Mouse (Mus musculus) midbrain, embryonic 16.5 days (tissue): ENCODE measurements around the gene Adcy7. TPM values are rescaled to one million over a fixed set of nuclear protein-coding genes. Genes with fewer than 3 reads are reported as not detected.

Source experiments
- ATAC-seq: fragments of 200-750 bp; cut with Nextera tagmentation; 2 replicates; pipeline ENCODE4 v1.8.0; 2017; ENCODE audit warnings: moderate TSS enrichment
- H3K27ac ChIP-seq: fragments of 300-500 bp; sonication (generic); 2 replicates; pipeline ENCODE4 v1.5.1; 2014; ENCODE audit warnings: mild to moderate bottlenecking, low read length, mixed read lengths
- H3K27me3 ChIP-seq: fragments of 300-500 bp; sonication (generic); 2 replicates; pipeline ENCODE4 v1.6.1; 2014; ENCODE audit warnings: low read depth, low read length, mixed read lengths; ENCODE audit not compliant: control insufficient read depth, insufficient read depth
- H3K36me3 ChIP-seq: fragments of 300-500 bp; sonication (generic); 2 replicates; pipeline ENCODE4 v1.6.1; 2014; ENCODE audit warnings: mild to moderate bottlenecking, low read length, moderate library complexity, mixed read lengths; ENCODE audit not compliant: control insufficient read depth, insufficient read depth
- H3K4me1 ChIP-seq: fragments of 300-500 bp; sonication (generic); 2 replicates; pipeline ENCODE4 v1.6.1; 2014; ENCODE audit warnings: mild to moderate bottlenecking, low read length, mixed read lengths; ENCODE audit not compliant: control insufficient read depth, insufficient read depth
- H3K4me2 ChIP-seq: fragments of 300-500 bp; sonication (generic); 2 replicates; pipeline ENCODE4 v1.6.1; 2014; ENCODE audit warnings: mild to moderate bottlenecking, low read length, mixed read lengths
- H3K4me3 ChIP-seq: fragments of 300-500 bp; sonication (generic); 2 replicates; pipeline ENCODE4 v1.5.1; 2014; ENCODE audit warnings: low read depth, mild to moderate bottlenecking, low read length, moderate library complexity, mixed read lengths
- H3K9ac ChIP-seq: fragments of 300-500 bp; sonication (generic); 2 replicates; pipeline ENCODE4 v1.6.1; 2014; ENCODE audit warnings: low read depth, low read length, mixed read lengths
- H3K9me3 ChIP-seq: fragments of 300-500 bp; sonication (generic); replicated peaks from 2 replicates; pipeline ENCODE4 v1.6.1; 2014; ENCODE audit warnings: mild to moderate bottlenecking, low read length, mixed read lengths; ENCODE audit not compliant: control insufficient read depth, poor library complexity, severe bottlenecking
- WGBS: fragments of 180-500 bp; shearing (Covaris S2); extraction: QIAGEN DNeasy Blood & Tissue Kit; methylation state at CpG from one replicate; pipeline ENCODE4 v1.1.7; 2014; 5-methylcytosine and 5-hydroxymethylcytosine counted together
- polyA plus RNA-seq: library from polyadenylated mRNA; unstranded; fragments of >200 nt; fragmentation: Nextera tagmentation; extraction: Ambion mirVana; gene quantifications from 2 replicates; pipeline ENCODE4 v1.2.1, GENCODE M21; 2015

The Adcy7 gene
- polyA plus RNA-seq, 1 experiment from 2014 or later = 6.6 TPM

DNA sequence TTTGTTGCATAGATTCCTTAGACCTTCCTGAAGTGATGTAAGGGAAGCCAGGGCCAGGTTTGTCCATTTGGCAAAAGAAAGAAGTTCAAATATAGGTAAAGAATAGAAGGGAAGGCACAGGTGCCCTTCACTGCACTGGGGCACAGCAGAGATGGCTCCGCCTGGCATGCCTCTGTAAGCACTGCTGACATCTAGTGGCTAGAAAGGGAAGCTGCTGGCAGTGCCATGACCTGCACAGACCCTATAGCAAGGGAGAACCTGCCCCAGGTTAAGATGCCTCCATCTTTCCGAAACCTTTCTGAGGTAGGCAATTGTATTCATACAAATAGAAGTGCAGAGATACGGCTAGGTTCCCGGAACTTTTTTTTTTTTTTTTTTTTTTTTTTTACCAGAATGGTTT, 27.9 kb upstream of the Adcy7 start:
- no peaks in the 10 kb centered on the region for H3K27me3 ChIP-seq
- H3K4me1 ChIP-seq = no peaks in the 10 kb centered on the region
- 81% methylated on average over 4 of the region's 4 CpGs for WGBS
- no peak overlapping the region for H3K4me2 ChIP-seq
- no peak for ATAC-seq
- no peak overlapping the region for H3K27ac ChIP-seq
- H3K9ac ChIP-seq = no peak overlapping the region
- peaks cover 7% of the 10 kb centered on the region for H3K36me3 ChIP-seq
- no peak overlapping the region for H3K4me3 ChIP-seq
- no peaks in the 10 kb centered on the region for H3K9me3 ChIP-seq

DNA sequence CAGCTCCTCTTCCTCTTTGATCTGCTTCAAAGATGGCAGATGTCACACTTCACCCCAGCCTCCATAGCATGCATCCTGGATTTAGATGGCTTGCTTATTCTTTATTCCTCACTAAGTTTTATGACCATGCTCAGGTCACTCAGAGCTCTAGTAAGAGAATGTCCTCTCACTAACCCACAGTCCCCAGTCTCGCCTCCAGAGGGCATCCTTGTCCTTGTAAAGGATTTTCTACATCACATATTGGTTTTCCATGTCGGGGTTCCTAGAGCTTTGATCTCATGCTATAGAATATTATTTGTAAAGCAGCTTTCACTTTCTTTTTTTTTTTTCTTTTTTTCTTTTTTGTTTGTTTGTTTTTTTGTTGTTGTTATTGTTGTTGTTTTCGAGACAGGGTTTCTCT, 19.4 kb upstream of the Adcy7 start:
- peaks cover 4% of the 10 kb centered on the region for H3K36me3 ChIP-seq
- no peak for ATAC-seq
- no peak overlapping the region for H3K4me2 ChIP-seq
- 74% methylated on average over 3 of the region's 3 CpGs for WGBS
- no peak overlapping the region for H3K27ac ChIP-seq
- no peak overlapping the region for H3K9ac ChIP-seq
- H3K9me3 ChIP-seq = no peaks in the 10 kb centered on the region
- H3K4me3 ChIP-seq = no peak overlapping the region
- no peaks in the 10 kb centered on the region for H3K27me3 ChIP-seq
- H3K4me1 ChIP-seq = no peaks in the 10 kb centered on the region

DNA sequence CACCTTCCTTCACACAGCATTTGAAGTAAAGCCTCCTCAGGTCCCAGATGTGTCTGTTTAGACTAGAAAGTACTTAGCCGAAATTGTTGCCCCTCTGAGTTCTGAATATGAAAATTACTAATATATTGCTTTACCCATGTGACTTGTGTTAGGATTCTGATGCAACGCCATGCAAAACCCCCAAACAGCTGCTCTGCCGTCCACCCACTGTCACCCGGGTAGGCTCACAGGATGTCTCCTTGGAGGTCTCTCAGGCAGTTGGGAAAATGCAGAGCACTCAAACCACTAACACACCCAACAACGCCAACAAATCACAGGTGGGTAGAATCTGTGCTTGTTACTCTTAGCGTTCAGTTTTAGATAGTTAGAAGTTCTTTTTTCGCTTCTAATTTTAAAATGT, 17.2 kb upstream of the Adcy7 start:
- Histone ChIP-seq H3K27ac (no peak overlapping the region), H3K36me3 (peaks cover 4% of the 10 kb centered on the region), H3K4me3 (no peak overlapping the region), H3K9ac (no peak overlapping the region), H3K4me2 (no peak overlapping the region), H3K9me3 (no peaks in the 10 kb centered on the region), H3K4me1 (no peaks in the 10 kb centered on the region), H3K27me3 (no peaks in the 10 kb centered on the region)
- no peak for ATAC-seq
- 92% methylated on average over 7 of the region's 7 CpGs for WGBS

DNA sequence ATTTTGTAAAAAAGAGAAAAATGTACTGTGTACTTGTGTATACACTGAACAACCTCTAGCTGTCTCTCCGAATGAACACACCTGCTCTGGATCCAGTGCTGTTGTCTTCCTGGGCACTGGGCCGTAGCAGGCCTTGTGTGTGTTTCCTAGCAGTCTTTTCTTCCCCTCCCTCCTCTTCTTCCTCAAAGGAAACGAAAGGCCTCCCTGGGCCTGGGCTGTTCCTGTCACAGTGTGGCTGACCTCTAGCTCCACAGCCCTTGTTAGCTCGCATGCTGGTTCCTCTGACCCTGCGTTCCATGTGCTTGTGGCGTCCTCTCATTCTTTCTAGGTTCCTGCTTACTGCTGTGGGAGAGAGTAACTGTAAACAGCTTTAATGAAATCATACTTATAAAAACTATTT, 14.2 kb upstream of the Adcy7 start:
- no peaks in the 10 kb centered on the region for H3K27me3 ChIP-seq
- no peak overlapping the region for H3K4me2 ChIP-seq
- H3K27ac ChIP-seq = no peak overlapping the region
- H3K9ac ChIP-seq = no peak overlapping the region
- no peaks in the 10 kb centered on the region for H3K4me1 ChIP-seq
- H3K36me3 ChIP-seq = 0 out of 2 replicates have a peak, but pooled peaks cover 2% of the 10 kb centered on the region
- WGBS = 46% methylated on average over 6 of the region's 6 CpGs
- H3K4me3 ChIP-seq = no peak overlapping the region
- H3K9me3 ChIP-seq = no peaks in the 10 kb centered on the region
- ATAC-seq = no peak

DNA sequence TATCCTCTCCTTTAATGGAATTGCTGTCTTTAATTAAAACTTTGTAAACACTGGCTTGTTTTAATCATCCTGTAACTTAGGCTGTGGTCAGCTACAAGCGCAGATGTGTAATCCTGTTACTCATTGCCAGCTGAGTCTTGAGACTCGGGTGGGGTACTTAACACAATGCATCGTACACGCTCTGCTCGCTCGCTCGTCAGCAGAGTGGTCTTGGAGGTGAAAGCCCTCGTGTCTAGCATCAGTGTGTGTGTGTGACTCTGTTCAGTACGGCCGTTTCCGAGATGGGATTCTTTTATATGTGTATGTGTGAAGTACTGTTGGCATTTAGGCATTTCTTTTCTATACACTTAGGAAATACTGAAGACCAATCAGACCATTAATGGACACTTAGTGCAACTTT, 13.7 kb upstream of the Adcy7 start:
- no peaks in the 10 kb centered on the region for H3K4me1 ChIP-seq
- no peak overlapping the region for H3K4me2 ChIP-seq
- H3K4me3 ChIP-seq = no peak overlapping the region
- no peaks in the 10 kb centered on the region for H3K27me3 ChIP-seq
- WGBS = 51% methylated on average over 11 of the region's 11 CpGs
- no peak overlapping the region for H3K9ac ChIP-seq
- no peak overlapping the region for H3K27ac ChIP-seq
- no peak for ATAC-seq
- H3K36me3 ChIP-seq = 0 out of 2 replicates have a peak, but pooled peaks cover 2% of the 10 kb centered on the region
- no peaks in the 10 kb centered on the region for H3K9me3 ChIP-seq

DNA sequence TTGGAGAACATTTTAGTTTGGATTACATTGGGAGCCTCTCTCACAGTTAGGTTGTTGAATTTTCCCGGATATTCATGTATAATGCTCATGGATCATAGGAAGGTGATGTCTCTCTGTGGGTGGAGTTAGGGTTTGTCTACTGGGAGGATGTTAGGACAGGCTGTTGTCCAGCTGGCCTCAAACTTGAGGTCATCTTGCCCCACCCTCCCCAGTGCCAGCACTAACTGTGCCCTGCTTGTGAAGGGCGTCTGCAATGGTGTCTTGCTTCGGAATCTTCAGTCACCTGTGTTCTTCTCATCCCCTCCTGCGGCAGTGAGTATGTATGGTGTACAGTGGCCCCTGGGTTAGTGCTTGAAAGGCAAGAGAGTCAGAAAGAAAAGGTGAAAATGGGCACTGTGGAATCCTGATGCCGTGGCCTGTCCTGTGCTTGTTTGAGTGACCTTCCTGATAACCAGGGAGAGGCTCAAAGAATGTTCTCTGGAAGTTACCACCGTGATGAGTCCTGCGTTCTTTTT, 11.7 kb upstream of the Adcy7 start:
- no peak for ATAC-seq
- Histone ChIP-seq H3K27me3 (no peaks in the 10 kb centered on the region), H3K4me2 (no peak overlapping the region), H3K4me3 (no peak overlapping the region), H3K4me1 (no peaks in the 10 kb centered on the region), H3K36me3 (no peaks in the 10 kb centered on the region), H3K9me3 (no peaks in the 10 kb centered on the region), H3K27ac (no peak overlapping the region), H3K9ac (no peak overlapping the region)
- 95% methylated on average over 7 of the region's 7 CpGs for WGBS

DNA sequence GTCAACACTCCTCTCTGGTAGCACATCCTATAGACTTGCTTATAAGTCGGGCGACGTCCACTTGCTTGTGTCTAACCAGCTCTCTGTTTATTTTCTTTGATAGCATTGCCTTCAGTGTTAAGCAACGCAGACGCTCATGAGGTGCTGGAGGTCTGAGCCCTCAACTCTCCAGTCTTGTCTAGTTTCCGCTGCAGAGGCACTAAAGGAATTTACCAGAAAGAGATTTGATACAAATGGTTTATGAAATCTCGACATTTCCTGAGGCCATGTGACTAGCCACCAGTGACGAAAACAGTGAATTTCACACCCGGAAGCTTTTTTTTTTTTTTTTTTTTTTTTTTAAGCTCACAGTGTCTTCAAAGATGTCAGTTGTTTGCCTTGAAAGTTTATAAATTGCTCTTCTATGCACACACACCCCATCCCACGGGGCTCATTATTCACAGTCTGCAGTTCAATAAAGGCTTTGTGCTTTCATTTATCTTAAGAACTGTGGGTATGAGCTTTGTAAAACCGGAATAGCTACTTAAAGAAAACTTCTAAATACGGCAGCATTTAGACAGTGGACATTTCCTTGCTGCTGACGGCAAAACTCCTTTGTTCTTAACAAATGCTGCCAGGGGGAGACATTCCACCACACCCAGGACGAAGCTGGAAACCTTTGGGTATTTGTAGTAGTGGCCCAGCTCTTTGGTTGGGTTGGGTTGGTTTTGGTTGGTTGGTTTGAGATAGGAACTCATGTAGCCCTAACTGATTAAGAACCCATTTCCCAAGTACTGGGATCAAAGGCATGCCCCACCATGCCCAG, 9.2 kb upstream of the Adcy7 start:
- Histone ChIP-seq H3K9ac (no peak overlapping the region), H3K4me1 (no peaks in the 10 kb centered on the region), H3K27me3 (no peaks in the 10 kb centered on the region), H3K9me3 (no peaks in the 10 kb centered on the region), H3K4me3 (no peak overlapping the region), H3K27ac (no peak overlapping the region), H3K4me2 (no peak overlapping the region), H3K36me3 (no peaks in the 10 kb centered on the region)
- no peak for ATAC-seq
- 49% methylated on average over 14 of the region's 14 CpGs for WGBS

DNA sequence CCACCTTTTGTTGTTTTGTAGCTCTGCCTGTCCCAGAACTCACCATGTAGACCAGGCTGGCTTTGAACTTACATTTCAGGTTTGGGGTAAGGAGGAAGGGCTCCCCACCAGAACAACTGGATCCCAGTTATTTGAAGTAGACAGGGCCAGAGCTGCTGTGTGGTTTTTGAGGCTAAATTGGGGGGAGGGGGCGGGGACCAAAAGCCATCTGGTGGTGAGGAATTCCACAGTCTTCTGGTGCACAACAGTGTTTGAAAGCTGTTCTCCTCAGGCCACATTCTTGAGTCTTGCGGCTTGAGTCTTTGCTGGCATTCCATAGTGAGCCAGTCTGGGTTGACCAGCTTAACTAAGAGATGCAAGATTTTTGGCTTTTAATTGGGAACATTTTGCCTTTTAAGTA, 6.7 kb upstream of the Adcy7 start:
- Histone ChIP-seq H3K4me1 (no peaks in the 10 kb centered on the region), H3K9me3 (no peaks in the 10 kb centered on the region), H3K9ac (no peak overlapping the region), H3K27me3 (no peaks in the 10 kb centered on the region; the same call in 1 of the 2 replicates), H3K27ac (no peak overlapping the region), H3K4me3 (no peak overlapping the region), H3K36me3 (no peaks in the 10 kb centered on the region), H3K4me2 (no peak overlapping the region)
- ATAC-seq = no peak
- WGBS = 13% methylated on average over 2 of the region's 2 CpGs

DNA sequence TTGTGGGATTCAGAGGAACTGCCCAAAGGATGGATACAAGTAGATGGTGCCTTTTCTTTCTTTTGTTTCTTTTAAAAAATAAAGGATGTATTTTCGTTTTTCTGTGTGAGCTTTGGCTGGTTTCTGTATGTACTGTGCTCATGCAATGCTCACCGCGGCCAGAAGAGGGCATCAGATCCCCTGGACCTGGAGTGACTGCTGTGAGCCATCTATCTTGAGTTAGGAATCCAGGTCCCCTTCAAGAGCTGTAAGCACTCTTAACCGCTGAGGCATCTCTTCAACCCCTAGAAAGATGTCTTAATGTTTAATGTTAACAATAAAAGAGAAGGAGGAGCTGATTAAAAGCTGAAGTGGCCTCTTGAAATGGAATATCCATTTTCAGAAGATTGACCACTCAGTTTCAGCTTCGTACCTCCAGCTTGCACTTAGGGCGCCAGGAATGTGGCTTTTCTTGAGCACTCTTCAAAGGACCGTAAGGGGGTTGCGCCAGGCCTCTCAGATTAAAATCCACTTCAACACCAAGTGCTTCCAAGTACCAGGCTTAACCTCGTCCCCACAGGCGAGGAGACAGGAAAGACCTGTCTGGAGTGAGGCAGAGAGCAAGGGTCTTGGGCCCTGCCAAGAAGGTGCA, 5.9 kb upstream of the Adcy7 start:
- Histone ChIP-seq H3K27me3 (peaks cover 2% of the 10 kb centered on the region), H3K4me1 (no peaks in the 10 kb centered on the region), H3K4me3 (no peak overlapping the region), H3K27ac (no peak overlapping the region), H3K9me3 (no peaks in the 10 kb centered on the region), H3K36me3 (no peaks in the 10 kb centered on the region), H3K4me2 (no peak overlapping the region), H3K9ac (no peak overlapping the region)
- 0 out of 2 replicates have a peak, but pooled peaks have one; percentile 56 for ATAC-seq
- WGBS = 51% methylated on average over 10 of the region's 10 CpGs
